Mouse (Mus musculus): ENCODE measurements at regions not wholly inside any gene's neighbourhood (a gene's known extent, or its start where the extent isn't known, plus 50 kb on each side); places are given as distances from the start of the nearest gene placed in this dataset.

- ATAC-seq = no peak
- WGBS = 83% methylated on average over 2 of the region's 2 CpGs
- H3K4me1 ChIP-seq (replicated peaks; ENCODE audit: control insufficient read depth, insufficient read depth, low read length) = 0 out of 2 replicates have a peak, but pooled peaks cover 2% of the 10 kb centered on the region
- no peak overlapping the region for H3K9ac ChIP-seq (replicated peaks; ENCODE audit: low read depth, low read length)
- no peak overlapping the region for H3K4me2 ChIP-seq (ENCODE audit: low read length)
- no peaks in the 10 kb centered on the region for H3K9me3 ChIP-seq (ENCODE audit: control insufficient read depth, low read length)
- H3K27me3 ChIP-seq (replicated peaks; ENCODE audit: control insufficient read depth, insufficient read depth, low read length) = no peaks in the 10 kb centered on the region
- no peak overlapping the region for H3K4me3 ChIP-seq (replicated peaks; ENCODE audit: low read length)
- no peak overlapping the region for H3K27ac ChIP-seq (ENCODE audit: low read length)
- no peaks in the 10 kb centered on the region for H3K36me3 ChIP-seq (ENCODE audit: control insufficient read depth, insufficient read depth)
These were observed 202.4 kb upstream of the Klf3 start for GRCm38 (mm10) chr5:64600811-64601210.

- no peaks in the 10 kb centered on the region for H3K27me3 ChIP-seq (replicated peaks; ENCODE audit: control insufficient read depth, insufficient read depth, low read length)
- no peak overlapping the region for H3K9ac ChIP-seq (replicated peaks; ENCODE audit: low read depth, low read length)
- H3K4me3 ChIP-seq (replicated peaks; ENCODE audit: low read length) = no peak overlapping the region
- H3K4me2 ChIP-seq (ENCODE audit: low read length) = no peak overlapping the region
- H3K9me3 ChIP-seq (ENCODE audit: control insufficient read depth, low read length) = no peaks in the 10 kb centered on the region
- no peak overlapping the region for H3K27ac ChIP-seq (ENCODE audit: low read length)
- ATAC-seq = no peak
- 0 out of 2 replicates have a peak, but pooled peaks cover 2% of the 10 kb centered on the region for H3K4me1 ChIP-seq (replicated peaks; ENCODE audit: control insufficient read depth, insufficient read depth, low read length)
- 80% methylated on average over 8 of the region's 8 CpGs for WGBS
- H3K36me3 ChIP-seq (ENCODE audit: control insufficient read depth, insufficient read depth) = no peaks in the 10 kb centered on the region
These were observed 201.9 kb upstream of the Klf3 start for GRCm38 (mm10) chr5:64601285-64601684.

GRCm38 (mm10) chr5:64601832-64602231 is 201.4 kb upstream of the Klf3 start:
- 86% methylated on average over 5 of the region's 5 CpGs for WGBS
- Histone ChIP-seq H3K4me1 (replicated peaks; ENCODE audit: control insufficient read depth, insufficient read depth, low read length) (0 out of 2 replicates have a peak, but pooled peaks cover 2% of the 10 kb centered on the region), H3K9ac (replicated peaks; ENCODE audit: low read depth, low read length) (no peak overlapping the region), H3K4me3 (replicated peaks; ENCODE audit: low read length) (no peak overlapping the region), H3K4me2 (ENCODE audit: low read length) (no peak overlapping the region), H3K27ac (ENCODE audit: low read length) (no peak overlapping the region), H3K27me3 (replicated peaks; ENCODE audit: control insufficient read depth, insufficient read depth, low read length) (no peaks in the 10 kb centered on the region), H3K9me3 (ENCODE audit: control insufficient read depth, low read length) (no peaks in the 10 kb centered on the region), H3K36me3 (ENCODE audit: control insufficient read depth, insufficient read depth) (no peaks in the 10 kb centered on the region)
- ATAC-seq = no peak

- H3K9me3 ChIP-seq (ENCODE audit: control insufficient read depth, low read length) = no peaks in the 10 kb centered on the region
- H3K27me3 ChIP-seq (replicated peaks; ENCODE audit: control insufficient read depth, insufficient read depth, low read length) = no peaks in the 10 kb centered on the region
- no peaks in the 10 kb centered on the region for H3K36me3 ChIP-seq (ENCODE audit: control insufficient read depth, insufficient read depth)
- H3K4me3 ChIP-seq (replicated peaks; ENCODE audit: low read length) = no peak overlapping the region
- no peak for ATAC-seq
- H3K4me1 ChIP-seq (replicated peaks; ENCODE audit: control insufficient read depth, insufficient read depth, low read length) = 0 out of 2 replicates have a peak, but pooled peaks cover 2% of the 10 kb centered on the region
- WGBS = 84% methylated on average over 8 of the region's 8 CpGs
- H3K9ac ChIP-seq (replicated peaks; ENCODE audit: low read depth, low read length) = no peak overlapping the region
- no peak overlapping the region for H3K4me2 ChIP-seq (ENCODE audit: low read length)
- no peak overlapping the region for H3K27ac ChIP-seq (ENCODE audit: low read length)
These were observed 200.7 kb upstream of the Klf3 start for GRCm38 (mm10) chr5:64602356-64602936.

GRCm38 (mm10) chr5:64602996-64603755 is 200.0 kb upstream of the Klf3 start:
- H3K4me3 ChIP-seq (replicated peaks; ENCODE audit: low read length) = no peak overlapping the region
- H3K9ac ChIP-seq (replicated peaks; ENCODE audit: low read depth, low read length) = no peak overlapping the region
- 0 out of 2 replicates have a peak, but pooled peaks cover 2% of the 10 kb centered on the region for H3K4me1 ChIP-seq (replicated peaks; ENCODE audit: control insufficient read depth, insufficient read depth, low read length)
- no peaks in the 10 kb centered on the region for H3K27me3 ChIP-seq (replicated peaks; ENCODE audit: control insufficient read depth, insufficient read depth, low read length)
- no peak overlapping the region for H3K27ac ChIP-seq (ENCODE audit: low read length)
- no peaks in the 10 kb centered on the region for H3K36me3 ChIP-seq (ENCODE audit: control insufficient read depth, insufficient read depth)
- H3K9me3 ChIP-seq (ENCODE audit: control insufficient read depth, low read length) = no peaks in the 10 kb centered on the region
- no peak overlapping the region for H3K4me2 ChIP-seq (ENCODE audit: low read length)
- ATAC-seq = no peak
- 88% methylated on average over 11 of the region's 11 CpGs for WGBS

- H3K27ac ChIP-seq (ENCODE audit: low read length) = no peak overlapping the region
- no peaks in the 10 kb centered on the region for H3K9me3 ChIP-seq (ENCODE audit: control insufficient read depth, low read length)
- H3K36me3 ChIP-seq (ENCODE audit: control insufficient read depth, insufficient read depth) = no peaks in the 10 kb centered on the region
- no peak overlapping the region for H3K4me2 ChIP-seq (ENCODE audit: low read length)
- H3K4me1 ChIP-seq (replicated peaks; ENCODE audit: control insufficient read depth, insufficient read depth, low read length) = 0 out of 2 replicates have a peak, but pooled peaks cover under 1% of the 10 kb centered on the region
- no peak for ATAC-seq
- no peaks in the 10 kb centered on the region for H3K27me3 ChIP-seq (replicated peaks; ENCODE audit: control insufficient read depth, insufficient read depth, low read length)
- no peak overlapping the region for H3K9ac ChIP-seq (replicated peaks; ENCODE audit: low read depth, low read length)
- no peak overlapping the region for H3K4me3 ChIP-seq (replicated peaks; ENCODE audit: low read length)
These were observed 198.0 kb upstream of the Klf3 start for GRCm38 (mm10) chr5:64605171-64605570.

- no peaks in the 10 kb centered on the region for H3K36me3 ChIP-seq (ENCODE audit: control insufficient read depth, insufficient read depth)
- H3K9ac ChIP-seq (replicated peaks; ENCODE audit: low read depth, low read length) = no peak overlapping the region
- peaks cover 3% of the 10 kb centered on the region; the same call in 1 of the 2 replicates for H3K4me1 ChIP-seq (replicated peaks; ENCODE audit: control insufficient read depth, insufficient read depth, low read length)
These were observed 197.2 kb upstream of the Klf3 start for GRCm38 (mm10) chr5:64605991-64606390.

GRCm38 (mm10) chr5:64609378-64610087 is 193.7 kb upstream of the Klf3 start:
- Histone ChIP-seq H3K27me3 (replicated peaks; ENCODE audit: control insufficient read depth, insufficient read depth, low read length) (no peaks in the 10 kb centered on the region), H3K9ac (replicated peaks; ENCODE audit: low read depth, low read length) (no peak overlapping the region), H3K9me3 (ENCODE audit: control insufficient read depth, low read length) (no peaks in the 10 kb centered on the region), H3K4me2 (ENCODE audit: low read length) (no peak overlapping the region), H3K4me1 (replicated peaks; ENCODE audit: control insufficient read depth, insufficient read depth, low read length) (peaks cover 3% of the 10 kb centered on the region; the same call in 1 of the 2 replicates), H3K36me3 (ENCODE audit: control insufficient read depth, insufficient read depth) (no peaks in the 10 kb centered on the region), H3K27ac (ENCODE audit: low read length) (no peak overlapping the region), H3K4me3 (replicated peaks; ENCODE audit: low read length) (no peak overlapping the region)
- WGBS = 85% methylated on average over 3 of the region's 3 CpGs
- no peak for ATAC-seq

More at GRCm38 (mm10) chr5:64605991-64606390, 197.2 kb upstream of the Klf3 start:
- no peak overlapping the region for H3K4me3 ChIP-seq (replicated peaks; ENCODE audit: low read length)
- ATAC-seq = no peak
- WGBS = 72% methylated on average over 5 of the region's 5 CpGs
- H3K27ac ChIP-seq (ENCODE audit: low read length) = no peak overlapping the region
- H3K4me2 ChIP-seq (ENCODE audit: low read length) = no peak overlapping the region
- no peaks in the 10 kb centered on the region for H3K9me3 ChIP-seq (ENCODE audit: control insufficient read depth, low read length)
- H3K27me3 ChIP-seq (replicated peaks; ENCODE audit: control insufficient read depth, insufficient read depth, low read length) = no peaks in the 10 kb centered on the region

GRCm38 (mm10) chr5:64610146-64610545 is 193.0 kb upstream of the Klf3 start:
- Histone ChIP-seq H3K4me1 (replicated peaks; ENCODE audit: control insufficient read depth, insufficient read depth, low read length) (peaks cover 3% of the 10 kb centered on the region; the same call in 1 of the 2 replicates), H3K4me3 (replicated peaks; ENCODE audit: low read length) (no peak overlapping the region), H3K4me2 (ENCODE audit: low read length) (no peak overlapping the region), H3K36me3 (ENCODE audit: control insufficient read depth, insufficient read depth) (no peaks in the 10 kb centered on the region), H3K9me3 (ENCODE audit: control insufficient read depth, low read length) (no peaks in the 10 kb centered on the region), H3K27ac (ENCODE audit: low read length) (no peak overlapping the region), H3K9ac (replicated peaks; ENCODE audit: low read depth, low read length) (no peak overlapping the region), H3K27me3 (replicated peaks; ENCODE audit: control insufficient read depth, insufficient read depth, low read length) (no peaks in the 10 kb centered on the region)
- ATAC-seq = no peak
- WGBS = 6% methylated on average over 3 of the region's 3 CpGs

All from forebrain, embryonic 16.5 days (tissue).